Mouse (Mus musculus): ENCODE results near the gene Rbm28. TPM values are rescaled to one million over a fixed set of nuclear protein-coding genes. Genes with fewer than 3 reads are reported as not detected.

Gene Rbm28
- total and polyA plus RNA-seq, 2 experiments: 3.3 to 8.0 TPM

- TF ChIP-seq POLR2A (IDR thresholded peaks at IDR 0.05; ENCODE audit: extremely low read depth, insufficient read depth, low read length): no peak
- TF ChIP-seq CTCF (IDR thresholded peaks at IDR 0.05; ENCODE audit: low read depth, low read length): no peak
- H3K27me3 ChIP-seq (ENCODE audit: control insufficient read depth, insufficient read depth, low read length): no peaks in the 10 kb centered on the region
- 88% methylated on average over 2 of the region's 2 CpGs for WGBS
Observed at GRCm38 (mm10) chr6:29160786-29161185, 4.0 kb downstream of the Rbm28 start.

DNA sequence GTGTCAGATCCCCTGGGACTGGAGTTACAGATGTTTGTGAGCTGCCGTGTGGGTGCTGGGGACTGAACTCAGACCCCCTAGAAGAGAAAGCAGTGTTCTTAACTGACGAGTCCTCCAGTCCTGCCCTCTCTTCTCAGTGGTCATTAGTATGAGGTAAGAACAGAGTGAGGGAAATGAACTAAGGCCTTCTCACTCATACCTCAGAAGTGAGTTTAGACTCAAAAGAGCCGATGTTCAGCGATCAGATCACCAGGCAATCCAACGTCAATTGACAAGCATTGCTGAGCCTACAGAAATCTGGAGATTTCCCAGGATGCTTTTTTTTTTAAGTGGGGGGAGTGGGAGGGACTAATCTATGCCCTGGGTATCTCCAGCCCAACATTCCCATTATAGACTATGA lies 8.5 kb downstream of the Rbm28 start:
- peaks cover 54% of the 10 kb centered on the region for H3K36me3 ChIP-seq (ENCODE audit: control insufficient read depth, insufficient read depth, low read length)
- no peaks in the 10 kb centered on the region for H3K4me1 ChIP-seq (ENCODE audit: control insufficient read depth, insufficient read depth, low read length)
- H3K9ac ChIP-seq (ENCODE audit: low read depth, low read length): no peak overlapping the region
- no peak overlapping the region for H3K4me3 ChIP-seq (ENCODE audit: insufficient read depth, low read depth, low read length)
- H3K79me2 ChIP-seq (ENCODE audit: control insufficient read depth, insufficient read depth, low read length): no peaks in the 10 kb centered on the region
- DNase-seq (ENCODE audit: extremely low read depth, low read depth, low spot score): no peak
- H3K27ac ChIP-seq (replicated peaks; ENCODE audit: insufficient read depth, low read depth, low read length): no peak overlapping the region
- TF ChIP-seq POLR2A (IDR thresholded peaks at IDR 0.05; ENCODE audit: extremely low read depth, insufficient read depth, low read length): no peak
- TF ChIP-seq CTCF (IDR thresholded peaks at IDR 0.05; ENCODE audit: low read depth, low read length): no peak
- H3K27me3 ChIP-seq (ENCODE audit: control insufficient read depth, insufficient read depth, low read length): no peaks in the 10 kb centered on the region
- WGBS: 92% methylated on average over 5 of the region's 5 CpGs

More at GRCm38 (mm10) chr6:29160786-29161185, 4.0 kb downstream of the Rbm28 start:
- H3K4me1 ChIP-seq (ENCODE audit: control insufficient read depth, insufficient read depth, low read length): peaks cover 4% of the 10 kb centered on the region
- peaks cover 30% of the 10 kb centered on the region for H3K36me3 ChIP-seq (ENCODE audit: control insufficient read depth, insufficient read depth, low read length)
- H3K79me2 ChIP-seq (ENCODE audit: control insufficient read depth, insufficient read depth, low read length): peaks cover 3% of the 10 kb centered on the region; the same call in 1 of the 2 replicates
- H3K9ac ChIP-seq (ENCODE audit: low read depth, low read length): no peak overlapping the region
- no peak overlapping the region for H3K4me3 ChIP-seq (ENCODE audit: insufficient read depth, low read depth, low read length)
- no peak overlapping the region for H3K27ac ChIP-seq (replicated peaks; ENCODE audit: insufficient read depth, low read depth, low read length)
- DNase-seq (ENCODE audit: extremely low read depth, low read depth, low spot score): no peak

DNA sequence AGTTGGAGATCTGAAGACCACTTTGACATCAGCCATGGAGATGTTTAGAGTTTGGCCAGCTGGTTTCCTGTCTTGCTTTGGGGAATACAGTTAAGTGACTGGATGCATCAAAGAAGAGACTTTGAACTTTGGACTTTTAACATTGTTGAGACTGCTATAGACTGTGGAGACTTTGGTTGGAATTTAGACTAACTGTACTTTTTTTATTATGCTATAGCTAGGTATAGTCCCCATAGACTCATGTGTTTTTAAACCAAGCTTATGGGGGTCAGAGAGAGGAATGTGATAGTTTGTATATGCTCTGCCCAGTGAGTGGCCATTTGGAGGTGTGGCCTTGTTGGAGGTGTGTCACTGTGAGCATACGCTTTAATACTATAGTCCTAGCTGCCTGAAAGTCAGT lies 14.8 kb downstream of the Rbm28 start:
- no peak for DNase-seq (ENCODE audit: extremely low read depth, low read depth, low spot score)
- Histone ChIP-seq H3K4me3 (ENCODE audit: insufficient read depth, low read depth, low read length) (no peak overlapping the region), H3K36me3 (ENCODE audit: control insufficient read depth, insufficient read depth, low read length) (peaks cover 30% of the 10 kb centered on the region), H3K4me1 (ENCODE audit: control insufficient read depth, insufficient read depth, low read length) (no peaks in the 10 kb centered on the region), H3K27ac (replicated peaks; ENCODE audit: insufficient read depth, low read depth, low read length) (no peak overlapping the region), H3K9ac (ENCODE audit: low read depth, low read length) (no peak overlapping the region), H3K79me2 (ENCODE audit: control insufficient read depth, insufficient read depth, low read length) (no peaks in the 10 kb centered on the region), H3K27me3 (ENCODE audit: control insufficient read depth, insufficient read depth, low read length) (no peaks in the 10 kb centered on the region)
- TF ChIP-seq POLR2A (IDR thresholded peaks at IDR 0.05; ENCODE audit: extremely low read depth, insufficient read depth, low read length) (no peak), CTCF (IDR thresholded peaks at IDR 0.05; ENCODE audit: low read depth, low read length) (no peak)
- WGBS: 84% methylated on average over 1 of the region's 1 CpGs

DNA sequence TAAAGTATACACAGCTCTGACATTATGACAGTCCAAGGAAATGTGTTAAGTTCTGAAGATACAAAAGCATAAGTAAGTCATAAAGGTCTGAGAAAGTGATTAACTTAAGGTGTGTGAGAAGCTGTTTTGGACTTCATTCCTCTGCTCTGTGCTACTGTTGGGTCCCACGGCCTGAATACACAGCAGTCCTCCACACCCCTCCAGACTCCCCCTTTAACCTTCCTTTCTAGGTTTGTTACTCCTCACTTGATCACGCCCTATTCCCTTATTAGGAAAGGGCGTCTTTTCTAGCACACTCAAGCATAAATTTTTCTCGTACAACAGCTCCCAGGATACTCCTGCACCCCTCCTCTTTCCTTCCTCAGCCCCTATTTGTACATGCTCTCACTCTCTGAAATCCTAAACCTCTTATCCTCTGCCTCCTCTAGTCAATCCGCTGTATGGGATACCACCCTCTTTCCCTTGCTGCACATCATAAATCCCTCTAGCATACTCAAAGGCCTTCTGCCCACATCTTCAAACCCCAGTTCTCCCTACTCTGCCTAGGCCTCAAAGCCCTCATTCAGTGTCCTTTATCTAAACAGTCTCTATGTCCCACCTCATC lies 17.3 kb downstream of the Rbm28 start:
- H3K79me2 ChIP-seq (ENCODE audit: control insufficient read depth, insufficient read depth, low read length): no peaks in the 10 kb centered on the region
- whole genome bisulfite sequencing: 83% methylated on average over 5 of the region's 5 CpGs
- H3K9ac ChIP-seq (ENCODE audit: low read depth, low read length): no peak overlapping the region
- DNase-seq (ENCODE audit: extremely low read depth, low read depth, low spot score): no peak
- H3K27me3 ChIP-seq (ENCODE audit: control insufficient read depth, insufficient read depth, low read length): no peaks in the 10 kb centered on the region
- H3K4me1 ChIP-seq (ENCODE audit: control insufficient read depth, insufficient read depth, low read length): no peaks in the 10 kb centered on the region
- TF ChIP-seq POLR2A (IDR thresholded peaks at IDR 0.05; ENCODE audit: extremely low read depth, insufficient read depth, low read length) (no peak), CTCF (IDR thresholded peaks at IDR 0.05; ENCODE audit: low read depth, low read length) (no peak)
- H3K27ac ChIP-seq (replicated peaks; ENCODE audit: insufficient read depth, low read depth, low read length): no peak overlapping the region
- H3K36me3 ChIP-seq (ENCODE audit: control insufficient read depth, insufficient read depth, low read length): peaks cover 13% of the 10 kb centered on the region
- no peak overlapping the region for H3K4me3 ChIP-seq (ENCODE audit: insufficient read depth, low read depth, low read length)

DNA sequence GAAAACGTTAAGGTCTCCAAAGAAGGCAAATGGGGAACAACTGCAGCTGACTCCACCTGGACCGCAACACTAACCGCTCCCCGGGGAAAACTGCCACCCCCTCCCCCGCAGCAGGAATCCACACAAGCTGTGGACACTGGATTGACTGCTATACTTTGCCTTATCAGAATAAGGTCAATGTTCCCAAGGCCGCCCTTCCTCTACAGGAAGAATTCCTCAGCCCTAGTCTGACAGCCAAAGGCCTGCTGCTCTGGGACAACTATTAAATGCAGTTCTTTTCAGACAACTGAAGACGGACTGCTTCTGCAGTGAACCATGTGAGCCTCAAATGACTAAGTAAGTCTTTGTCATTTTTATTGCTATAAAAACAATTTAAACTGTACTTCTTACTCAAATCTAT lies 18.2 kb downstream of the Rbm28 start:
- Histone ChIP-seq H3K36me3 (ENCODE audit: control insufficient read depth, insufficient read depth, low read length) (peaks cover 13% of the 10 kb centered on the region), H3K79me2 (ENCODE audit: control insufficient read depth, insufficient read depth, low read length) (no peaks in the 10 kb centered on the region), H3K4me3 (ENCODE audit: insufficient read depth, low read depth, low read length) (no peak overlapping the region), H3K4me1 (ENCODE audit: control insufficient read depth, insufficient read depth, low read length) (no peaks in the 10 kb centered on the region), H3K27me3 (ENCODE audit: control insufficient read depth, insufficient read depth, low read length) (no peaks in the 10 kb centered on the region), H3K9ac (ENCODE audit: low read depth, low read length) (no peak overlapping the region), H3K27ac (replicated peaks; ENCODE audit: insufficient read depth, low read depth, low read length) (no peak overlapping the region)
- peak; percentile 24 for DNase-seq (ENCODE audit: extremely low read depth, low read depth, low spot score)
- 56% methylated on average over 7 of the region's 7 CpGs for WGBS
- TF ChIP-seq POLR2A (IDR thresholded peaks at IDR 0.05; ENCODE audit: extremely low read depth, insufficient read depth, low read length): no peak
- TF ChIP-seq CTCF (IDR thresholded peaks at IDR 0.05; ENCODE audit: low read depth, low read length): no peak
